Mouse (Mus musculus) cerebellum, postnatal 4 days (tissue): ENCODE measurements around the gene Prkcb.
A peak's percentile ranks its signal among the peaks of the same experiment; 100 is the strongest.

ENCODE experiments used
- DNase-seq, 2 experiments: peaks; one replicate each; pipeline ENCODE4 v3.0.0; 2022; ENCODE audit warnings: low spot score in 2 of 2, mixed read lengths in 1 of 2

The Prkcb gene

DNA sequence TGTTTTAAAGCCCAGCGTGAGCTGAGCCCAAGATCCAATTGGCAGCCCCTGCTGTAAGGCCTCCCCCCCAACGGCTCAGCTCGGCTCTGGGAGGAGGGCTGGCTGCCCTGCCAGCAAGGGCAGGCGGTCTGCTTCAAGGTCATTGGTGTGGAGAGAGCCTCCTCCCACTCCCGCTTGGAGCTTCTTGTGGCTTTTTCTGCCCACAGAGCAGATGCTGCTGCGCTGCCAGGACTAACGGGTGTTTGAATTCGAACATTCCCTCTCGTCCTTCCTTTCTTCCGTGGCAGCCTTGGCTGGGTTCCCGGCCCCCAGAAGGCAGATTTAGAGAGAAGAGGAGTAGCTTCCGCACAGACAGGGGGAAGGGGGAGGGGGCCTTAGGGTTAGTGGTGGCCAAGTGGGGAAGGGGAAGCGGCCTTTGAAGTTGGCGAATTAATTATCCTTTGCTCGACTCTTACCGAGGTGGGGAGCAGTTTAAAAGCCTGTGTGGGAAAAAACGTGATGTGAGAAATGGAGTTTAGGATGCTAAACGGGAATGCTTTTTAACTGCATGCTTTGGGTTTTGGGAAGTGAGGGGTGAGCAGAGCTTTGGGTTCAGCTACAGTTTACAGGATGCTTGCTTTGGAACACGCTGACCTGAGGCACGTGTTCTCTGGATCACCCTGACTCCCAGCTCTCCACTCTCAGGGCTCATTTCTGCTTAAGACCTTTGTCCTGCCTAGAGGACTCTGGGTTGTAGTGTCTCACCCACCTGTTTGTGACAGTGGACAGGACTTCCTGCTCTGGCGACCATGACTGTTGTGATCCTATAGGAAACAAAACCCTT lies 116.2 kb downstream of the Prkcb start:
- DNase-seq, result peak; percentile 64 to 91

GRCm38 (mm10) chr7:122406625-122407024 lies 118.1 kb downstream of the Prkcb start:
- no peak for DNase-seq

- no peak for DNase-seq
Measured at GRCm38 (mm10) chr7:122409945-122410344, 121.4 kb downstream of the Prkcb start.

GRCm38 (mm10) chr7:122410873-122411272 lies 122.3 kb downstream of the Prkcb start:
- DNase-seq, result no peak

- no peak for DNase-seq
Measured at GRCm38 (mm10) chr7:122413231-122413630, 124.7 kb downstream of the Prkcb start.

GRCm38 (mm10) chr7:122414146-122414545 lies 125.6 kb downstream of the Prkcb start:
- DNase-seq, result no peak

- DNase-seq, result no peak
Measured at GRCm38 (mm10) chr7:122414608-122415007, 126.1 kb downstream of the Prkcb start.

DNA sequence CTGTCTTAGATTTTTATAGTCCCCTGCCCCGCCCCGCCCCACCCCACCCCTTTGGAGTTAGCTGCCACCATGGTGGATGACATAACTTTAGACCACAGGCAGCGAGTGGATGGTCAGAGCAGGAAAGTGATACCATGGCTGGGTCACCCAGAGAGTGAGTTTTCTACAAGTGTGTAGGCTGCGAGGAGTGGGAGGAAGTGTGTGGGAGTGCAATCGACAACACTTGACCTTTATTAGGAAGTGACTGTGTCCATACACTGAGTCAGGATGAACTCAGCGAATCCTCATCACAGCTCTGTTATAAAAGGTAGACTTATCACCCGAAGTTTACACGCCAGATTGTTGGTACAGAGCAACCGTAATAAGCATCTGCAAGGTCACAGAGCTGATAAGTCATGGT lies 126.8 kb downstream of the Prkcb start:
- no peak for DNase-seq

GRCm38 (mm10) chr7:122415904-122416303 lies 127.4 kb downstream of the Prkcb start:
- no peak for DNase-seq

DNA sequence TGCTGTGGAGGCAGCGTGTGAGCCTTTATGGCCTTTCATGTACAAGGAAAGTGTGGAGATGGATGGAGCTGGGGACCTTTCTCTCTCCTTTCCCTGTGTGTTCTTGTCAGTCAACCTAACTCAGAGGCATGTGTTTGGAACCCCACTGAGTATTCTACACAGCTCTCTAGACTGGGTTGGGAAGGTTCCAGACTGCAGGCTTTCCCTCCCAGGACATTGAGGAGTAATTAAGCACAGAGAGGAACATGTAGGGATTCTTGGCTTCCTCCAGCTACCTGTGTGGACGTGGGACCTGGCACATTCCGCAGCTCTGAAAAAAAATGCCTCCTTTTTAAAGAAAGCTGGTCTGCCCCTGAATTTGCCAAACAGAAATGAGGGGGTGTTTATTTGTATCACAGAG lies 130.0 kb downstream of the Prkcb start:
- DNase-seq, result no peak

DNA sequence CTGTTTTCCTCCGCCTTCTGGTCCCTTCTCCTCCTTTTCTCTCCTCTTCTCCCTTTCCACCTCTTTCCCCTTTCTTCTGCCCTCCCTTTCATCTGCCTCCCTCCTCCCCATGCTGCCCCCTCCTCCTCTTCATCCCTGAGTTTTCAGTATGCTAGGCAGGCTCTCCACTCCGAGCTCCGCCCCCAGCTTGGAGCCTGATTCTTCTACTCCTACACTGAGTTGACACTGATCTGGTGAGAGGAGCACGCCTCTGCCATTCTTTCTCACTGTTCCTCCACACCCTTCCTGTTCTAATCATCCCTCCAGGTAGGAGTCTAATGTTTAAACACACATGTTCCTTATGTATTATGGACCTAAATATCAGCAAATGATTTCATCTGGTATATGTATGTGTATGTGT lies 135.3 kb downstream of the Prkcb start:
- no peak for DNase-seq

DNA sequence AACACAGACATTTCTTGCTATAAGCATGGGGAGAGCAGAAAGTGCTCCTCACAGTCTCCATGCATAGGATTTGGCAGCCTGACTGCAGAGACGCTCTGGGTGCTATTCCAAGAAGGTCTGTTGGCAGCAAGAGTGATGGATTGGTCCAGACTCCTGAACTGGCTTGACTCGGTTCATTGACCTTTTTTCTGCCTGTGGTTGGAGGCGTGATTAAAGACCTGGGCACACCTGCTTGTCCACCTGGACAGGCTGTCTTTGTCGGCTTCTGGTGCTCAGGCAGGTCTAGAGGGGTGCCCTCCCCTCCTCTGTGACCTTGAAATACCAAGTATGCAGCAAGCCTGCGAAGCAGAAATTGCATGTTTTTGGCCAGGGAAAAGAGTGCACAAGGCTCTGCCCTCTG lies 140.6 kb downstream of the Prkcb start:
- peak in 1 of 2 experiments; percentile 26 for DNase-seq

GRCm38 (mm10) chr7:122432401-122432800 lies 143.8 kb downstream of the Prkcb start:
- DNase-seq, result no peak

DNA sequence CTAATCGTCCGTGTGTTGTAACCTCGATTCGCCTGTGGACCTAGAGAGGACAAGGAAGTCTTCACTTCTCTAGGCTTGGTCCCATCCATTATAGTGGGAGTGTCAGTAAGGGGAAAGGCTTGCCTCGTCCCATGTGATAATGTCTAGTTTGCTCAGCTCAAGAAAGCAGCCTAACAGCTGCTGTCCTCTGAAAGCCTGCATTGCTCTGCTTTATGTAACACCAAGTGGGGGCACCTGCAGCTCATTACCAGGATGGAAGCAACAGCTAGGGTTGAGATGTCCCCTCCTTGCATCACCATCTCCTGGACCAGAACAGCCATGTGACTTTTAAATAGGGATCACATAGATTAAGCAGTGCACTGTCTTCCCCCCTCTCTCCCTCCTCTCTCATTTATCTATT lies 144.8 kb downstream of the Prkcb start:
- DNase-seq, result no peak

GRCm38 (mm10) chr7:122434941-122435340 lies 146.4 kb downstream of the Prkcb start:
- DNase-seq, result no peak

GRCm38 (mm10) chr7:122435561-122435960 lies 147.0 kb downstream of the Prkcb start:
- no peak for DNase-seq

GRCm38 (mm10) chr7:122437390-122437789 lies 148.8 kb downstream of the Prkcb start:
- DNase-seq, result no peak

GRCm38 (mm10) chr7:122445056-122445455 lies 156.5 kb downstream of the Prkcb start:
- DNase-seq, result peak; percentile 40 to 70

- no peak for DNase-seq
Measured at GRCm38 (mm10) chr7:122452671-122453070, 164.1 kb downstream of the Prkcb start.

- peak; percentile 76 to 90 for DNase-seq
Measured at GRCm38 (mm10) chr7:122459203-122459965, 170.8 kb downstream of the Prkcb start.

DNA sequence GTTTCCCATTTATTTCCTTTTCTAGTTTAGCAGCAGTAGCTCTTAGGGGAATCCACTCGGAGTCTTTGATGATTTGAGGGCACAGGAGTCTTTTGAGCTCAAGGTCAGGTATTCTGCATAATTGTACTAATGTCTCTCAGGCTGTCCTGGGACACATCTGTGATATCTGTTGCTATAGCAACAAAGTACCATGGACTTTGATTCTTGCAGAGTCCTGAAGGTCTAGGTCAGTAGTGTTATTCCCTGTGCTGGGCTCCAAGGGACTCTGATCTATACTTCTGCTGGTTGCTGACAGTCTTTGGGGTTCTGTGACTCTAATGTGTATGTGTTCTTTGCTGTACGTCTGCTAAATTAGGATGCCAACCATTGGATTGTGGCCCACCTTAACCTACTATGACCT lies 171.5 kb downstream of the Prkcb start:
- no peak for DNase-seq

- DNase-seq, result no peak
Measured at GRCm38 (mm10) chr7:122465823-122466549, 177.4 kb downstream of the Prkcb start.
